ENCODE assay signal across 7 mouse cellular contexts in the genomic region with DNA sequence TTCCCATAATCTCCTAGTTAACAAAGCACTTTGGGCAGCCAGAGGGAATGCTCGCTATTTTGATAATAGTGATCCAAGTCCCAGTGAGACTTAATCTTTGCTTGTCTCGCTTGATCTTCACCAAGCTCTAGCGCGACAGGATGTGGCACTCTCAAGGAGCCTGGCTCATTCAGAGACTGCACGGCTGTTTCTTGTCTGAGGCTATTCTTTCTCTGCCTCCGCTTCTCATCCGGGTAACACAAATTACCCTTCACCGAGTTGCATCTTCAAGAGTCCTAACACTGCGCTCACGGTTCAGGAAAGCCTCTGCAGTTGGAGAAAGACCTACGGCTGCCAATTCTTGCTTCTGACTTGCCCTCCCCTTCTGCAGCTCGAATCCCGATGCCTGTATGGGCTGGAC. TPM values are rescaled to one million over a fixed set of nuclear protein-coding genes. Genes with fewer than 3 reads are reported as not detected.
DNase-seq lines count a peak whose midpoint lies in the region; ATAC-seq lines count a peak whose summit lies in the region.

No protein-coding gene starts in this region.

- DNase-seq in limb, embryonic 10.5 days (ENCODE audit: low spot score) = no peak
- no peak for DNase-seq in adrenal gland, postnatal 36 days
- no peak for DNase-seq in B cell, adult 2 months

- no peak overlapping the region for H3K27ac ChIP-seq in embryonic facial prominence, embryonic 13.5 days
- peak overlapping the region; percentile 88 for H3K27ac ChIP-seq in limb, embryonic 10.5 days
- H3K27ac ChIP-seq in stomach, embryonic 15.5 days = no peak overlapping the region

- peak overlapping the region; percentile 95 for H3K4me3 ChIP-seq in megakaryocyte, embryonic 14.5 days (replicated peaks)
- peak overlapping the region; percentile 86 for H3K4me3 ChIP-seq in embryonic facial prominence, embryonic 13.5 days
- H3K4me3 ChIP-seq in limb, embryonic 10.5 days = peak overlapping the region; percentile 90
- H3K4me3 ChIP-seq in stomach, embryonic 15.5 days (replicated peaks) = peak overlapping the region; percentile 63

- H3K36me3 ChIP-seq in megakaryocyte, embryonic 14.5 days (replicated peaks; ENCODE audit: low read length) = peaks cover 30% of the 10 kb centered on the region
- peaks cover 17% of the 10 kb centered on the region for H3K36me3 ChIP-seq in embryonic facial prominence, embryonic 13.5 days
- H3K36me3 ChIP-seq in limb, embryonic 10.5 days = peaks cover 13% of the 10 kb centered on the region; the same call in 1 of the 2 replicates
- peaks cover 6% of the 10 kb centered on the region; the same call in 1 of the 2 replicates for H3K36me3 ChIP-seq in stomach, embryonic 15.5 days

- H3K27me3 ChIP-seq in megakaryocyte, embryonic 14.5 days (replicated peaks) = peaks cover 3% of the 10 kb centered on the region
- no peaks in the 10 kb centered on the region; the same call in 1 of the 2 replicates for H3K27me3 ChIP-seq in embryonic facial prominence, embryonic 13.5 days
- no peaks in the 10 kb centered on the region for H3K27me3 ChIP-seq in limb, embryonic 10.5 days (ENCODE audit: low read depth, poor library complexity, severe bottlenecking)
- no peaks in the 10 kb centered on the region for H3K27me3 ChIP-seq in stomach, embryonic 15.5 days (replicated peaks)

- H3K4me1 ChIP-seq in megakaryocyte, embryonic 14.5 days = peaks cover 37% of the 10 kb centered on the region
- peaks cover 9% of the 10 kb centered on the region for H3K4me1 ChIP-seq in embryonic facial prominence, embryonic 13.5 days
- peaks cover 19% of the 10 kb centered on the region for H3K4me1 ChIP-seq in limb, embryonic 10.5 days
- H3K4me1 ChIP-seq in stomach, embryonic 15.5 days = peaks cover 7% of the 10 kb centered on the region

- H3K9ac ChIP-seq in embryonic facial prominence, embryonic 13.5 days = peak overlapping the region; percentile 81
- H3K9ac ChIP-seq in stomach, embryonic 15.5 days = peak overlapping the region; percentile 51

- H3K9me3 ChIP-seq in megakaryocyte, embryonic 14.5 days = no peaks in the 10 kb centered on the region
- no peaks in the 10 kb centered on the region for H3K9me3 ChIP-seq in embryonic facial prominence, embryonic 13.5 days
- H3K9me3 ChIP-seq in limb, embryonic 10.5 days (replicated peaks) = no peaks in the 10 kb centered on the region
- H3K9me3 ChIP-seq in stomach, embryonic 15.5 days = no peaks in the 10 kb centered on the region

- no peak for ATAC-seq in megakaryocyte, adult 5-6 weeks (ENCODE audit: poor library complexity, severe bottlenecking)
- no peak for ATAC-seq in embryonic facial prominence, embryonic 13.5 days (ENCODE audit: insufficient number of reproducible peaks, insufficient read depth, low FRiP score, low TSS enrichment, low read depth)
- no peak for ATAC-seq in stomach, embryonic 15.5 days (ENCODE audit: insufficient read depth, low FRiP score, low read depth)

- WGBS in embryonic facial prominence, embryonic 13.5 days = 33% methylated on average over 13 of the region's 13 CpGs
- WGBS in limb, embryonic 10.5 days = 39% methylated on average over 13 of the region's 13 CpGs
- 23% methylated on average over 13 of the region's 13 CpGs for WGBS in stomach, embryonic 15.5 days

- peak overlapping the region; percentile 95 for H3K4me2 ChIP-seq in embryonic facial prominence, embryonic 13.5 days
- peak overlapping the region; percentile 82 for H3K4me2 ChIP-seq in stomach, embryonic 15.5 days

RNA-seq across cellular contexts. Expression of a gene that starts 0.6 kb away (rescaled TPM):
- polyA plus RNA-seq in megakaryocyte, embryonic 14.5 days (2012; ENCODE audit: insufficient read depth, low replicate concordance) = 35.2 and 48.8 TPM in 2 replicates
- total RNA-seq in megakaryocyte, adult 5-6 weeks (2015) = 100 and 108 TPM in 2 replicates
- 150 and 151 TPM in 2 replicates for total RNA-seq in megakaryocyte, adult 5-6 weeks (2017)
- 91.8 and 97.7 TPM in 2 replicates for polyA plus RNA-seq in embryonic facial prominence, embryonic 13.5 days (2015; fragmentation: Nextera tagmentation; extraction: Ambion mirVana)
- 106 and 107 TPM in 2 replicates for polyA plus RNA-seq in limb, embryonic 10.5 days (2016; fragmentation: Nextera tagmentation; extraction: Ambion mirVana)
- 87.0 and 90.3 TPM in 2 replicates for polyA plus RNA-seq in stomach, embryonic 15.5 days (2015; fragmentation: Nextera tagmentation; extraction: Ambion mirVana)
- 10 to 100 TPM; 48.2 to 58.0 TPM for total RNA-seq in adrenal gland, postnatal 36 days (2021)

RNA-seq across cellular contexts. Expression of a gene that starts 9.4 kb away (rescaled TPM):
- polyA plus RNA-seq in megakaryocyte, embryonic 14.5 days (2012; ENCODE audit: insufficient read depth, low replicate concordance) = 9.2 and 10.4 TPM in 2 replicates
- 5.4 and 5.5 TPM in 2 replicates for total RNA-seq in megakaryocyte, adult 5-6 weeks (2015)
- 2.1 and 4.1 TPM in 2 replicates for total RNA-seq in megakaryocyte, adult 5-6 weeks (2017)
- 7.2 and 10.1 TPM in 2 replicates for polyA plus RNA-seq in embryonic facial prominence, embryonic 13.5 days (2015; fragmentation: Nextera tagmentation; extraction: Ambion mirVana)
- 6.1 and 6.9 TPM in 2 replicates for polyA plus RNA-seq in limb, embryonic 10.5 days (2016; fragmentation: Nextera tagmentation; extraction: Ambion mirVana)
- polyA plus RNA-seq in stomach, embryonic 15.5 days (2015; fragmentation: Nextera tagmentation; extraction: Ambion mirVana) = 7.3 and 7.9 TPM in 2 replicates
- total RNA-seq in adrenal gland, postnatal 36 days (2021) = 10 to 100 TPM in 1 of 2 experiments, 1 to 10 TPM in 1; 9.8 to 10.9 TPM

RNA-seq across cellular contexts. Expression of a gene that starts 27.0 kb away (rescaled TPM):
- 50.4 and 95.7 TPM in 2 replicates for polyA plus RNA-seq in megakaryocyte, embryonic 14.5 days (2012; ENCODE audit: insufficient read depth, low replicate concordance)
- 27.4 and 47.7 TPM in 2 replicates for total RNA-seq in megakaryocyte, adult 5-6 weeks (2015)
- total RNA-seq in megakaryocyte, adult 5-6 weeks (2017) = 33.6 and 35.4 TPM in 2 replicates
- 66.9 and 77.5 TPM in 2 replicates for polyA plus RNA-seq in embryonic facial prominence, embryonic 13.5 days (2015; fragmentation: Nextera tagmentation; extraction: Ambion mirVana)
- 62.2 and 72.1 TPM in 2 replicates for polyA plus RNA-seq in limb, embryonic 10.5 days (2016; fragmentation: Nextera tagmentation; extraction: Ambion mirVana)
- polyA plus RNA-seq in stomach, embryonic 15.5 days (2015; fragmentation: Nextera tagmentation; extraction: Ambion mirVana) = 63.1 and 71.1 TPM in 2 replicates
- total RNA-seq in adrenal gland, postnatal 36 days (2021) = 100 to 1,000 TPM; 109 to 121 TPM
